Mouse (Mus musculus) limb, embryonic 12.5 days (tissue): ENCODE data around the gene Hsd17b7. TPM values are rescaled to one million over a fixed set of nuclear protein-coding genes. Genes with fewer than 3 reads are reported as not detected.
A peak's percentile ranks its signal among the peaks of the same experiment; 100 is the strongest.

Experiments
- ATAC-seq: fragments of 200-750 bp; cut with Nextera tagmentation; 2 replicates; pipeline ENCODE4 v1.8.0; 2017; ENCODE audit warnings: low read depth, moderate TSS enrichment; ENCODE audit not compliant: insufficient number of reproducible peaks, insufficient read depth, low FRiP score, low TSS enrichment
- H3K27ac ChIP-seq: fragments of 300-500 bp; sonication (generic); 2 replicates; pipeline ENCODE4 v1.5.1; 2016; ENCODE audit warnings: mild to moderate bottlenecking, moderate library complexity
- H3K27me3 ChIP-seq: fragments of 300-500 bp; sonication (generic); 2 replicates; pipeline ENCODE4 v1.6.1; 2016; ENCODE audit warnings: mild to moderate bottlenecking, moderate library complexity
- H3K36me3 ChIP-seq: fragments of 300-500 bp; sonication (generic); 2 replicates; pipeline ENCODE4 v1.6.1; 2016; ENCODE audit warnings: mild to moderate bottlenecking, moderate library complexity
- H3K4me1 ChIP-seq: fragments of 300-500 bp; sonication (generic); replicated peaks from 2 replicates; pipeline ENCODE4 v1.6.1; 2016
- H3K4me2 ChIP-seq: fragments of 300-500 bp; sonication (generic); 2 replicates; pipeline ENCODE4 v1.6.1; 2016; ENCODE audit warnings: mild to moderate bottlenecking, moderate library complexity
- H3K4me3 ChIP-seq: fragments of 300-500 bp; sonication (generic); replicated peaks from 2 replicates; pipeline ENCODE4 v1.5.1; 2016; ENCODE audit warnings: mild to moderate bottlenecking
- H3K9ac ChIP-seq: fragments of 300-500 bp; sonication (generic); replicated peaks from 2 replicates; pipeline ENCODE4 v1.6.1; 2016; ENCODE audit warnings: mild to moderate bottlenecking, moderate library complexity
- H3K9me3 ChIP-seq: fragments of 300-500 bp; sonication (generic); 2 replicates; pipeline ENCODE4 v1.6.1; 2016; ENCODE audit warnings: mild to moderate bottlenecking, moderate library complexity
- WGBS: fragments of 180-500 bp; shearing (Covaris S2); methylation state at CpG from one replicate; pipeline ENCODE4 v1.1.7; 2016; 5-methylcytosine and 5-hydroxymethylcytosine counted together
- polyA plus RNA-seq: library from polyadenylated mRNA; unstranded; fragments of >200 nt; fragmentation: Nextera tagmentation; extraction: Ambion mirVana; gene quantifications from 2 replicates; pipeline ENCODE4 v1.2.1, GENCODE M21; 2016

Gene Hsd17b7
- polyA plus RNA-seq, 1 experiment from 2014 or later, result 15.5 TPM

GRCm38 (mm10) chr1:169934005-169934725 is 34.9 kb downstream of the Hsd17b7 start:
- H3K27ac ChIP-seq, result no peak overlapping the region
- H3K9ac ChIP-seq, result no peak overlapping the region
- H3K4me2 ChIP-seq, result peak overlapping the region; percentile 25
- no peaks in the 10 kb centered on the region for H3K36me3 ChIP-seq
- ATAC-seq, result no peak
- H3K4me3 ChIP-seq, result no peak overlapping the region
- H3K9me3 ChIP-seq, result no peaks in the 10 kb centered on the region
- WGBS, result 57% methylated on average over 16 of the region's 16 CpGs
- H3K27me3 ChIP-seq, result no peaks in the 10 kb centered on the region
- H3K4me1 ChIP-seq, result no peaks in the 10 kb centered on the region

GRCm38 (mm10) chr1:169932122-169932746 is 36.8 kb downstream of the Hsd17b7 start:
- H3K9me3 ChIP-seq, result no peaks in the 10 kb centered on the region
- H3K4me2 ChIP-seq, result no peak overlapping the region
- no peak overlapping the region for H3K4me3 ChIP-seq
- 77% methylated on average over 7 of the region's 7 CpGs for WGBS
- no peak overlapping the region for H3K27ac ChIP-seq
- no peaks in the 10 kb centered on the region for H3K36me3 ChIP-seq
- ATAC-seq, result no peak
- no peaks in the 10 kb centered on the region for H3K4me1 ChIP-seq
- peaks cover 4% of the 10 kb centered on the region; the same call in 1 of the 2 replicates for H3K27me3 ChIP-seq
- no peak overlapping the region for H3K9ac ChIP-seq

- Histone ChIP-seq H3K4me3 (no peak overlapping the region), H3K27me3 (peaks cover 4% of the 10 kb centered on the region; the same call in 1 of the 2 replicates), H3K9ac (no peak overlapping the region), H3K36me3 (no peaks in the 10 kb centered on the region), H3K4me1 (no peaks in the 10 kb centered on the region), H3K4me2 (no peak overlapping the region), H3K27ac (no peak overlapping the region), H3K9me3 (no peaks in the 10 kb centered on the region)
- no peak for ATAC-seq
- WGBS, result 79% methylated on average over 7 of the region's 7 CpGs
These were observed 37.3 kb downstream of the Hsd17b7 start for GRCm38 (mm10) chr1:169931698-169932097.

DNA sequence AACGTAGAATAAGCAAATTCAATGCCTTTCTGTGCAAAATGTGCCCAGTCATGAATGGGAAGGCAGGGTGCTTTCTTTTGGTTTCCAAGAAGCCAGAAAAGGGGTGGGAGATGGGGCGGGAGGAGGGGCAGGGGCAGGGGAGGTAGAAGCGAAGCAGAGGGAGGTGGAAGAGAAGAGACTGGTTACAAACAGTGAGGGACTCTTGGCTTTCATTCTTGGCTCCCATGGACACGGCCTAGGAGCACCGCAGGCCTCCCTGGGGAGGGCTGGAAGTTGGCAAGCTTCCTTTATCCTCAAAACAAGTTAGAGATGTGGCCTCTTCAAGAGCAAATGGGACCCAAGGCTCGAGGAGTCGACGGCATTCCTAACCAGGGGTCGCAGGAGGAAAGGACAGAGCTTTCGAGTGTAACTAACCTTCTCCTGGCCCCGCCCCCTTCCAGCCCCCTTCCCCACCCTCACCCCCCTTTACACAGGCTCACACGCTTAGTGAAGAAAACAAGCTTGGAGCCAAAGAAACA is 40.5 kb downstream of the Hsd17b7 start, which contains the start of gene Ccdc190:
Gene Ccdc190, plus strand, starts transcription at position 195 of the 518 bp plus-strand sequence.
- Histone ChIP-seq H3K4me3 (no peak within 1 kb of the TSS; the same call in 1 of the 2 replicates), H3K4me1 (no peaks in the 10 kb centered on the region), H3K9ac (0 out of 2 replicates have a peak within 1 kb of the TSS, but pooled peaks have one; percentile 4), H3K9me3 (no peaks in the 10 kb centered on the region), H3K36me3 (no peaks in the 10 kb centered on the region), H3K27me3 (peaks cover 4% of the 10 kb centered on the region; the same call in 1 of the 2 replicates), H3K4me2 (peak within 1 kb of the TSS; percentile 44), H3K27ac (no peak within 1 kb of the TSS)
- no peak for ATAC-seq
- 27% methylated on average over 12 of the region's 12 CpGs for whole genome bisulfite sequencing

DNA sequence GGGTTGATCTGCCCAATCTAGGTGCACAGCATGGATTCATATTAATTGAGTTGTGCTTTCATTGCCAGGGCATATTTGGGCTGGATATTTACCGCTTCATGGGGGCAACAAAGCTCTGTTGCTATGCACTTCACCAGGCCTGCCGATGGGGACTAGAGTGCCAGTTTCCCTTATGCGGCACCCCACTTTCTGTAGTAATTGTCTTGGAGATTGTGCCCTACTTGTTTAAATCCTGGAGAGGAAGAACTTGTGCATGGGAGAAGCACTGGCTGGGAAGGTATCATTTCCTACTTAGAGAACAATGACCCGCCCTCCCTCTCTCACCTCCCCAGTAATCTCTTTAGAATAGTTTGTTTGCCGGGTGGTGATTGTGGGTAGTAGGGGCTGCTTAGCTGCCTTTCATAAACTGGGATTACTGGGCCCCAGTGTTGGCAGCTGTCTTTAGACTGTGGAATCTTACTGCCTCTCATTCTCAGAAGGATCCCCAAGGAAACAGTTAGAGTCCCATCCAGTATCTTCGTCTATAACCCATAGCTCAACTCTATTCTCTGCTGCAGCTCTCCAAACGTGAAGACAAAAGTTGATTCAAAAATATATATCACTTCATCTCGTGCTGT is 41.2 kb downstream of the Hsd17b7 start:
- Histone ChIP-seq H3K27ac (no peak overlapping the region), H3K36me3 (no peaks in the 10 kb centered on the region), H3K27me3 (peaks cover 4% of the 10 kb centered on the region; the same call in 1 of the 2 replicates), H3K9me3 (no peaks in the 10 kb centered on the region), H3K9ac (no peak overlapping the region), H3K4me2 (no peak overlapping the region), H3K4me3 (no peak overlapping the region), H3K4me1 (no peaks in the 10 kb centered on the region)
- 70% methylated on average over 8 of the region's 8 CpGs for WGBS
- no peak for ATAC-seq

DNA sequence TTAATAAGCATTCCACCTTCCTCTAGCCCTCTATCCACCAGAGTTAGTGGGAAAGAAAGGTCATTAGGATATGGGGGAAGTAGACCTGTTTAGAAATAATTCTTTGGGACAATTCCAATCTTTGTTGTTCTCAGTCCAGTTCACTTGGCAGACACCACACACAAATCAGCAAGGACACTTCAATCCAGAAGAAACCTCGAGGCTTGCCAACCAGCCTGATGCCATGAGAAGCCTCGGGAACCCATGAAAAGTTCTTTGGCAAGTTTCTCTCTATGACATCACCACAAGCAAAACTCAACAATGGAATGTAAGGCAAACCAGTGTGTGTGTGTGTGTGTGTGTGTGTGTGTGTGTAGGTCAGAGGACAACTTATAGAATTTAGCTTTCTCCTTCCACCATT is 44.5 kb downstream of the Hsd17b7 start:
- H3K27me3 ChIP-seq, result peaks cover 4% of the 10 kb centered on the region; the same call in 1 of the 2 replicates
- no peaks in the 10 kb centered on the region for H3K4me1 ChIP-seq
- 81% methylated on average over 2 of the region's 2 CpGs for WGBS
- H3K36me3 ChIP-seq, result no peaks in the 10 kb centered on the region
- no peak for ATAC-seq
- no peak overlapping the region for H3K27ac ChIP-seq
- H3K4me3 ChIP-seq, result no peak overlapping the region
- H3K4me2 ChIP-seq, result no peak overlapping the region
- no peaks in the 10 kb centered on the region for H3K9me3 ChIP-seq
- H3K9ac ChIP-seq, result no peak overlapping the region

- Histone ChIP-seq H3K4me3 (no peak overlapping the region), H3K4me2 (no peak overlapping the region)
These were observed 47.3 kb downstream of the Hsd17b7 start for GRCm38 (mm10) chr1:169921710-169922211.

DNA sequence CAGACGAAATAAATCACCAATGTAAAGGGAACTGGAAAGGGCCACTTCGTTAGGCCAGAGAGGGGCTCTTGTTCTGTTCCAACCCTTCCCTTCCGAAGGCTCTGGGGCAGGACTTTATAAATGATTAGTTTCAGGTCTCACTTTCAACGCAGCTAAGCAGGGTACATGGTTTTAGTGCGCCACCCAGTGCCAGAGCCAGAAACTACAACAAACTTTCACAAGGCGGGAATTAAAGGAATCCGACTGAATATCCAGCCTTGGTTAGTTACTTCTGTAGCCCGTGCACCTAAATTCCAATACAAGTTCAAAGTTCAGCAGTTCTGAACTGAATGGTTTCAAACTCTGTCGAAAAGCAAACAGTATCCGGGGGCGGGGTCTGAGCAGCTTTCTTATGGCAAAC is 49.8 kb downstream of the Hsd17b7 start:
- Histone ChIP-seq H3K27me3 (no peaks in the 10 kb centered on the region; the same call in 1 of the 2 replicates), H3K36me3 (no peaks in the 10 kb centered on the region), H3K4me3 (no peak overlapping the region), H3K4me2 (peak overlapping the region; percentile 26), H3K9me3 (no peaks in the 10 kb centered on the region), H3K27ac (no peak overlapping the region), H3K9ac (no peak overlapping the region), H3K4me1 (peaks cover 13% of the 10 kb centered on the region)
- 0 out of 2 replicates have a peak, but pooled peaks have one; percentile 12 for ATAC-seq
- 3% methylated on average over 11 of the region's 11 CpGs for WGBS

More at GRCm38 (mm10) chr1:169921710-169922211, 47.3 kb downstream of the Hsd17b7 start:
- H3K9me3 ChIP-seq, result no peaks in the 10 kb centered on the region
- H3K9ac ChIP-seq, result no peak overlapping the region
- no peak overlapping the region for H3K27ac ChIP-seq
- H3K4me1 ChIP-seq, result peaks cover 6% of the 10 kb centered on the region
- no peaks in the 10 kb centered on the region for H3K36me3 ChIP-seq
- no peaks in the 10 kb centered on the region; the same call in 1 of the 2 replicates for H3K27me3 ChIP-seq
- 35% methylated on average over 8 of the region's 8 CpGs for WGBS
- ATAC-seq, result no peak

GRCm38 (mm10) chr1:169917998-169918397 is 51.0 kb downstream of the Hsd17b7 start:
- peak; percentile 49; the same call in 1 of the 2 replicates for ATAC-seq
- WGBS, result 22% methylated on average over 4 of the region's 4 CpGs
- Histone ChIP-seq H3K27ac (no peak overlapping the region), H3K36me3 (no peaks in the 10 kb centered on the region), H3K4me2 (no peak overlapping the region), H3K27me3 (no peaks in the 10 kb centered on the region; the same call in 1 of the 2 replicates), H3K9ac (no peak overlapping the region), H3K9me3 (no peaks in the 10 kb centered on the region), H3K4me1 (peaks cover 13% of the 10 kb centered on the region), H3K4me3 (no peak overlapping the region)

DNA sequence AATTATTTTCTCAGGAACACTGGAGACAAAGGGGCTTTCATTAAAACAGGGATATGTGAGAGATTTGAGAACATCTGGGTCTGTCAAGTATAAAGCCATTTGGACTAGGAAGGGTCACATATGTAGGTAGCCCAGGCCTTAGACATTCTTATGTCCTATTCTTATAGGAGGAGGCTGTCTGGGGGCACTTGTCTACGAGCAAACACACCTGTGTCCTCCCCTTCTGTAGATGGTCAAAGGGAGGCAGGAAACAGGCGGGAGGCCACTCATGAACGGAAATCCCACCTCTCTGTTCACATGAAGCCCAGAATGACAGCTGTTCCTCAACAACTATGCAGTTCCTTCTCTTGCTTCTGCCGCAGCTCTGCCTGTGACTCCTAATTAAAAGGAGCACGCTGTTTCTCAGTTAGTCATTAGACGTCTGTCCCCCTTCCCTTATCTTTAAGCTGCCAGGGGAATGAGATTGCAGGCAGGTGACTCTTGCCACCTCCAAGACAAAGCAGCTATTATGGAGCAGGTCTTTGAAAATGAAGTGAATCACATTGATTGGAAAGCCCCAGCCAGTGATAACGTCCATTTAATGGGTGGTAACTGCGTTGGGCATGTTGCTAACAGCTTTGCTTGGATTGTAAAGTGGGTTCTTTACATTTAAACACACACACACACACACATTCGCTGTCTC is 51.8 kb downstream of the Hsd17b7 start:
- ATAC-seq, result peak; percentile 60
- Histone ChIP-seq H3K4me2 (peak overlapping the region; percentile 33), H3K27ac (peak overlapping the region; percentile 67; the same call in 1 of the 2 replicates)

More for the DNA sequence above, 51.8 kb downstream of the Hsd17b7 start:
- no peak overlapping the region for H3K9ac ChIP-seq
- peaks cover 13% of the 10 kb centered on the region for H3K4me1 ChIP-seq
- no peak overlapping the region for H3K4me3 ChIP-seq
- WGBS, result 39% methylated on average over 9 of the region's 9 CpGs
- no peaks in the 10 kb centered on the region for H3K36me3 ChIP-seq
- no peaks in the 10 kb centered on the region for H3K9me3 ChIP-seq
- H3K27me3 ChIP-seq, result no peaks in the 10 kb centered on the region; the same call in 1 of the 2 replicates
